Mouse (Mus musculus) C2C12 (cell line): ENCODE results near the gene Pdk3. TPM values are rescaled to one million over a fixed set of nuclear protein-coding genes. Genes with fewer than 3 reads are reported as not detected.

ENCODE experiments used
- H3K27me3 ChIP-seq: one replicate; pipeline ENCODE4 v1.6.1; 2011; ENCODE audit not compliant: control insufficient read depth, insufficient read depth, insufficient read length
- H3K36me3 ChIP-seq: one replicate; pipeline ENCODE4 v1.6.1; 2011; ENCODE audit not compliant: control insufficient read depth, insufficient read depth
- H3K4me3 ChIP-seq: one replicate; pipeline ENCODE4 v1.5.1; 2011; ENCODE audit warnings: mild to moderate bottlenecking, control low read depth; ENCODE audit not compliant: poor library complexity, insufficient read depth, severe bottlenecking
- H3K79me2 ChIP-seq: one replicate; pipeline ENCODE4 v1.6.1; 2011; ENCODE audit not compliant: control insufficient read depth, insufficient read depth
- H3K79me3 ChIP-seq: one replicate; pipeline ENCODE4 v1.6.1; 2011; ENCODE audit warnings: low read depth, control low read depth
- H3ac ChIP-seq: one replicate; pipeline ENCODE3; 2011; ENCODE audit warnings: low read depth; ENCODE audit not compliant: control insufficient read depth, insufficient read length
- CEBPB ChIP-seq: IDR thresholded peaks from one replicate; pipeline ENCODE4 v1.6.1; 2011; ENCODE audit warnings: low read depth, mild to moderate bottlenecking, control low read depth, moderate library complexity
- CTCF ChIP-seq: IDR thresholded peaks from one replicate; pipeline ENCODE4 v1.5.1; 2011; ENCODE audit not compliant: control insufficient read depth, insufficient read depth, insufficient read length
- FOSL1 ChIP-seq: IDR thresholded peaks from one replicate; pipeline ENCODE4 v1.8.0; 2011; ENCODE audit warnings: mild to moderate bottlenecking, low read length; ENCODE audit not compliant: poor library complexity, insufficient read depth, severe bottlenecking
- MAX ChIP-seq: IDR thresholded peaks from one replicate; pipeline ENCODE4 v1.6.1; 2011; ENCODE audit warnings: mild to moderate bottlenecking, control low read depth
- MYOD1 ChIP-seq: IDR thresholded peaks from one replicate; pipeline ENCODE4 v1.6.1; 2011; ENCODE audit warnings: low read depth; ENCODE audit not compliant: control insufficient read depth, insufficient read length
- MYOG ChIP-seq: IDR thresholded peaks from one replicate; pipeline ENCODE4 v1.6.1; 2011; ENCODE audit not compliant: control insufficient read depth, insufficient read length; ENCODE audit errors: extremely low read depth
- USF1 ChIP-seq: IDR thresholded peaks from one replicate; pipeline ENCODE4 v1.6.1; 2011; ENCODE audit warnings: low read depth, mild to moderate bottlenecking, control low read depth, moderate library complexity
- polyA plus RNA-seq: library from polyadenylated mRNA; unstranded; fragments of >200 nt; fragmentation: generic; extraction: Trizol; gene quantifications from one replicate; pipeline ENCODE4 v1.2.1, GENCODE M21; 2012; ENCODE audit warnings: missing spikeins

The Pdk3 gene
- polyA plus RNA-seq, 1 experiment, result 20.4 TPM

DNA sequence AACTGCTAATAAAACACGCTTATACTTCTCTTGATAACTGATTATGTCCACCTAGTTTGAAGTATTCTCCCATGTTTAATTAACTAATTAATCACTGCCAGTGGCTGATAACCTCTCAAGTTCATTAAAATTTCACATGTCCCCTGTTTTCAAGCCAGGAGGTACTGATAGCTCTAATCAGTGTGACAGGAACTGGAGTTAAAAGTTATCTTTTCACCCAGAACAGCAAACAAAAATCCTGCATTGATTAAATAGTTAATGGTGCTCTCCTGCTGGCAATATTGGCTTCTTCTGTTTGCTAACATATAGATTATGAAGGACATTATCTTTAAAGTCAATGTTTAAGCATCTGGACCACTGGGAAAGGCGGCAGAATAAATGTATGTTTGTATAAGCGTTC, 71.2 kb downstream of the Pdk3 start:
- Histone ChIP-seq H3K4me3 (no peak overlapping the region), H3K79me3 (no peaks in the 10 kb centered on the region), H3K79me2 (no peaks in the 10 kb centered on the region), H3ac (no peak overlapping the region), H3K36me3 (no peaks in the 10 kb centered on the region), H3K27me3 (no peaks in the 10 kb centered on the region)
- no peak for TF ChIP-seq MYOD1
- TF ChIP-seq MAX, result no peak
- TF ChIP-seq CTCF, result no peak
- no peak for TF ChIP-seq MYOG
- TF ChIP-seq CEBPB, result no peak
- no peak for TF ChIP-seq USF1
- no peak for TF ChIP-seq FOSL1

- TF ChIP-seq MYOG, result no peak
- TF ChIP-seq FOSL1, result no peak
- TF ChIP-seq CTCF, result no peak
- TF ChIP-seq CEBPB, result no peak
- TF ChIP-seq MAX, result no peak
- no peak for TF ChIP-seq MYOD1
- no peak for TF ChIP-seq USF1
- no peaks in the 10 kb centered on the region for H3K27me3 ChIP-seq
- H3K79me2 ChIP-seq, result no peaks in the 10 kb centered on the region
- no peak overlapping the region for H3K4me3 ChIP-seq
- H3K79me3 ChIP-seq, result no peaks in the 10 kb centered on the region
- no peak overlapping the region for H3ac ChIP-seq
- H3K36me3 ChIP-seq, result no peaks in the 10 kb centered on the region
Measured at GRCm38 (mm10) chrX:93756867-93757455, 75.0 kb downstream of the Pdk3 start.

GRCm38 (mm10) chrX:93755210-93755842, 76.7 kb downstream of the Pdk3 start:
- TF ChIP-seq MYOD1, result no peak
- no peak for TF ChIP-seq USF1
- TF ChIP-seq FOSL1, result no peak
- no peak for TF ChIP-seq CEBPB
- TF ChIP-seq MYOG, result no peak
- TF ChIP-seq CTCF, result no peak
- TF ChIP-seq MAX, result no peak
- Histone ChIP-seq H3K79me3 (no peaks in the 10 kb centered on the region), H3ac (no peak overlapping the region), H3K79me2 (no peaks in the 10 kb centered on the region), H3K4me3 (no peak overlapping the region), H3K27me3 (no peaks in the 10 kb centered on the region), H3K36me3 (no peaks in the 10 kb centered on the region)

DNA sequence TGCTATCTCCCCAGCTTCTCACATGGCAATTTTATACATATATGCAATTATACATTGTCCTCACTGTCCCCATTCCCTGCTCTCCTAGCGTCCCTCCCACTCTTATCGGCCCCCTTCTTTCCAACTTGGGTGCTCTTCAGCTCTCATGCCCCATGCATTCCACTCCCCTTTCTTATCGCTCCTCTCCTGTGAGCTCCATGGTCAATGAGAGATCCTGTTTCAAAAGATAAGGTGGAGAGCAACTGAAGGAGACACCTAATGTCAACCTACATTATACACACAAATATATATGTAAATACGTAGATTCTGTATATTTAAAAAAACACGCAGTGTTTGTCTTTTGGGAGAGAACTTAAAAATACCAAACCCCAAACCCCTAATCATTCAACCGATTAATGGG, 81.4 kb downstream of the Pdk3 start:
- TF ChIP-seq FOSL1, result no peak
- no peak for TF ChIP-seq CTCF
- TF ChIP-seq CEBPB, result no peak
- no peak for TF ChIP-seq MYOG
- no peak for TF ChIP-seq MAX
- H3K27me3 ChIP-seq, result no peaks in the 10 kb centered on the region
- no peak overlapping the region for H3K4me3 ChIP-seq
- H3K79me3 ChIP-seq, result no peaks in the 10 kb centered on the region
- H3K79me2 ChIP-seq, result no peaks in the 10 kb centered on the region
- no peaks in the 10 kb centered on the region for H3K36me3 ChIP-seq
- no peak overlapping the region for H3ac ChIP-seq

DNA sequence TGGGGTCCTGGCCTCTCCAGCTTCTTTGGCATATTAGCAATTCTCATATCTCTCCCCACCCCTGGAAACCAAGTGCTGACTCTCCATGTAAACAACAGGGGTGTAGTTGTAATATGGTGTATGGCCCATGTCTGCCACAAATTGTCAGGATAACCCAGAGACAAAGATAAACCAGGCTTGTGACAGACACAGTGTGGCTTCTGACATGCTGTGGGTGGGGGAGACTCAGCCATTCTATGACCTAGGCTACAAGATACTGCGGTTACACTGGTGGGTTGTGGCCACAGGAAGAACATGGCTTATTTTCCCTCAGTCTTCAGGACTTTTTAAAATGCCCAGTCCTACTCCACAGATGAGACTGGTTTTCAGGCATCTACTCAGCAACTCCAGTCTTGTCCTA, 82.8 kb downstream of the Pdk3 start:
- Histone ChIP-seq H3K36me3 (no peaks in the 10 kb centered on the region), H3K79me3 (no peaks in the 10 kb centered on the region), H3K27me3 (no peaks in the 10 kb centered on the region), H3K4me3 (no peak overlapping the region), H3K79me2 (no peaks in the 10 kb centered on the region), H3ac (no peak overlapping the region)
- TF ChIP-seq MYOG (no peak), MAX (no peak), CTCF (no peak), USF1 (no peak), MYOD1 (no peak), CEBPB (no peak), FOSL1 (no peak)

GRCm38 (mm10) chrX:93732975-93733748, 98.8 kb downstream of the Pdk3 start:
- H3K27me3 ChIP-seq, result no peaks in the 10 kb centered on the region
- H3K36me3 ChIP-seq, result no peaks in the 10 kb centered on the region
- H3K79me3 ChIP-seq, result no peaks in the 10 kb centered on the region
- H3ac ChIP-seq, result no peak overlapping the region
- TF ChIP-seq USF1 (no peak), MAX (no peak), MYOG (no peak), CTCF (no peak), CEBPB (no peak), FOSL1 (no peak), MYOD1 (no peak)
- H3K4me3 ChIP-seq, result no peak overlapping the region
- no peaks in the 10 kb centered on the region for H3K79me2 ChIP-seq
